Mouse (Mus musculus) heart, embryonic 13.5 days (tissue): ENCODE measurements at regions not wholly inside any gene's neighbourhood (a gene's known extent, or its start where the extent isn't known, plus 50 kb on each side); places are given as distances from the start of the nearest gene placed in this dataset.
"Not testable (repeated sequence)": the region's sequence is repeated elsewhere in the genome, so short reads cannot be mapped to it uniquely, and the experiment has no call there.

Source experiments
- ATAC-seq: fragments of 200-750 bp; cut with Nextera tagmentation; 2 replicates; pipeline ENCODE4 v1.8.0; 2017; ENCODE audit warnings: moderate TSS enrichment; ENCODE audit not compliant: insufficient number of reproducible peaks, low FRiP score, low TSS enrichment; ENCODE audit errors: extremely low read depth
- H3K27ac ChIP-seq: fragments of 300-500 bp; sonication (generic); replicated peaks from 2 replicates; pipeline ENCODE4 v1.5.1; 2015; ENCODE audit warnings: moderate library complexity, mild to moderate bottlenecking, inconsistent platforms
- H3K27me3 ChIP-seq: fragments of 300-500 bp; sonication (generic); replicated peaks from 2 replicates; pipeline ENCODE4 v1.6.1; 2015; ENCODE audit warnings: mild to moderate bottlenecking, inconsistent platforms
- H3K36me3 ChIP-seq: fragments of 300-500 bp; sonication (generic); 2 replicates; pipeline ENCODE4 v1.6.1; 2015; ENCODE audit warnings: mild to moderate bottlenecking, inconsistent platforms
- H3K4me1 ChIP-seq: fragments of 300-500 bp; sonication (generic); 2 replicates; pipeline ENCODE4 v1.6.1; 2015; ENCODE audit warnings: inconsistent platforms
- H3K4me2 ChIP-seq: fragments of 300-500 bp; sonication (generic); 2 replicates; pipeline ENCODE4 v1.6.1; 2015; ENCODE audit warnings: inconsistent platforms, mild to moderate bottlenecking, moderate library complexity
- H3K4me3 ChIP-seq: fragments of 300-500 bp; sonication (generic); 2 replicates; pipeline ENCODE4 v1.5.1; 2015; ENCODE audit warnings: moderate library complexity, mild to moderate bottlenecking, inconsistent platforms
- H3K9ac ChIP-seq: fragments of 300-500 bp; sonication (generic); 2 replicates; pipeline ENCODE4 v1.6.1; 2015; ENCODE audit warnings: inconsistent platforms, mild to moderate bottlenecking, moderate library complexity
- H3K9me3 ChIP-seq: fragments of 300-500 bp; sonication (generic); 2 replicates; pipeline ENCODE4 v1.6.1; 2016; ENCODE audit warnings: inconsistent platforms
- WGBS: fragments of 180-500 bp; shearing (Covaris S2); methylation state at CpG from one replicate; pipeline ENCODE4 v1.1.7; 2015; ENCODE audit warnings: mixed read lengths; 5-methylcytosine and 5-hydroxymethylcytosine counted together

DNA sequence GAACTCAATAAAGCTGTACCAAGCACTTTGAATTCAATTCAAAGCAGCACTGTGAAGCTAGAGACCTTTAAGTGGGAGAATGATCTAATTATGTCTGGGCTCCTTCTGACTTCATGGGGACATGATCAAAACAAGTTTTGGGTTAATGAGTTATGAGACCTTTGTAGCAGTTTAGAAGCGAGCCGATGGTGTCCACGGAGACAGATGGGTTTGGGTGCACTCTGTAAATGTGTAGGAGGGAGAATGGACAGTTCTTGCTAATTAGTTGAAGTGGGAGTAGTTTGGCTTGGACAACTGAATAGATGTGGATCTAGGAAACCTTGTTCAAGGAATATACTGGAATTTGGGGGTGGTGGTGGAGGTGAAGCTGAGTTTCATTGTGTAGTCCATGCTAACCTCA is 186.3 kb upstream of the Cldn34b3 start:
- no peaks in the 10 kb centered on the region for H3K4me1 ChIP-seq
- 79% methylated on average over 3 of the region's 3 CpGs for WGBS
- no peaks in the 10 kb centered on the region for H3K36me3 ChIP-seq
- H3K9ac ChIP-seq: no peak overlapping the region
- no peak for ATAC-seq
- H3K4me2 ChIP-seq: no peak overlapping the region
- H3K4me3 ChIP-seq: no peak overlapping the region
- H3K27me3 ChIP-seq: no peaks in the 10 kb centered on the region
- H3K27ac ChIP-seq: no peak overlapping the region
- no peaks in the 10 kb centered on the region for H3K9me3 ChIP-seq

DNA sequence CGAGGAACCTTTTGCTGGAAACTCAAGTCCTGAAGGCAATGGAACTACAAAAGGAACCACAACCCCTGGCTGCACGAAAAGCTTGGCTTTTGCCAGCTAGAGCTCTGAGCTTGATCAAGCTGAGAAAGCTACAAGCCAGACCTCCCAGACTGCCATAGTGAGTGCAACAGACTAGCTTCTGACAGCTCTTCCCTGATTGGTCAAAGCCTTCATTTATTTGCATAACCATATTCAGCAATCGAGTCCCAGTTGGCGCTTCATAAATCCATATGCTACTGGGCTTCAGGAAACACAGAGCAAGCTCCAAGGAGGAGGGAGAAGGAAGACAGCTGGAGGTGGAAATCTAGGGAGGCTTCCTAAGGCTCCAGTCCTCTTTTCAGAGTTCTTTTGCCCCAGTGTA is 181.4 kb upstream of the Cldn34b3 start:
- H3K4me2 ChIP-seq: no peak overlapping the region
- H3K9me3 ChIP-seq: no peaks in the 10 kb centered on the region
- ATAC-seq: no peak
- H3K27ac ChIP-seq: no peak overlapping the region
- no peak overlapping the region for H3K4me3 ChIP-seq
- H3K4me1 ChIP-seq: no peaks in the 10 kb centered on the region
- no peak overlapping the region for H3K9ac ChIP-seq
- no peaks in the 10 kb centered on the region for H3K36me3 ChIP-seq
- 57% methylated on average over 4 of the region's 4 CpGs for WGBS
- H3K27me3 ChIP-seq: no peaks in the 10 kb centered on the region

DNA sequence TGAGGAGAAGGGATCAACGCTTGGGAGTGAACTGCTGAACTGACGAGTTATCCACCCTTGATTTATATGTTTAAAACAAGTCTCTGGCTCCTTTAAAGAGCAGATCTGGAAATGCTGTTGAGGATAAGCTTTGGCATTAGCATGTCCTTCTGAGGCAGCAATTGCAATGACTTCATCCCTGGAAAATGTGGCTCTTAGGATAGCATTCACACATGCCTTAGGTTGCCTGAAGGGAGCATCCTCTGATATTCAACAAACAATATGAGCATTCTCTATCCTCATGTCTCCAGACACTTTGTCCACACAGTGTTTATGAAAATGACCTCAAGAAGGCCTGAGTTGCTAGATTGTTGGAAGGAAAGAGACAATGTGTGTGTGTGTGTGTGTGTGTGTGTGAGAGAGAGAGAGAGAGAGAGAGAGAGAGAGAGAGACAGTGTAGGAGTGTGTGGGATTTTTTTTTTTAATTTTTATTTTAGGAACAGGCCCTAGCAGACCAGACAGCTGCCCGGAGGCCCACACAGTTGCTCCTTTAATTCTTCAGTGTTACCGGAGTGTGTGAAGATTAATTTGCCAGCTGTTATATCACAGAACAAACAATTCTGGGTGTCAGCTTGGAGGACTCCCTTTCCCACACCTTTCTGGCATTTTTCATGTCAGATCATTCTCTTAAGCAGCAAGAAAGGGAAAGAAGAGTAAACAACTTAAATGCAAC is 153.2 kb upstream of the Cldn34b3 start:
- ATAC-seq: no peak
- Histone ChIP-seq H3K9me3 (no peaks in the 10 kb centered on the region), H3K4me2 (no peak overlapping the region), H3K4me1 (0 out of 2 replicates have a peak, but pooled peaks cover 5% of the 10 kb centered on the region), H3K27ac (peak overlapping the region; percentile 62), H3K27me3 (no peaks in the 10 kb centered on the region), H3K36me3 (no peaks in the 10 kb centered on the region), H3K9ac (no peak overlapping the region), H3K4me3 (no peak overlapping the region)
- WGBS: 28% methylated on average over 4 of the region's 4 CpGs

DNA sequence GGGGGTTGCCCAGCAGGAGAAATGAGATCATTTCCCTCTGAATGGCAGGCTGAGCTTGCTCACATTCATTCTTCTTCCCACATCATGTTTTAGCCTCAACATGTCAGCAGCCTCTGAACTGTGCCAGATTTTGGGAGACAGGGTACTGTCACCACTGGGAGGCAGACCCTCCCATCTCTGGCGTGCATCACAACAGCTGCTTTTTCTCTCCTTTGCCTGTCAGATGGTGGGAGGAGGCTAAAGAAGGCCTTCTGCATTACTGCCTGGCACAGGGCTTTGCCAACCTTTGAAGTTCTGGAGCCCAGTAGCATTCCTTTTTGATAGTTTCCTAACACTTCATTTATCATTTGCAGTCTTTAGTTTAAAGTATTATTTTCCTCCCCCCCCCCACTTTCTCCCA is 148.0 kb upstream of the Cldn34b3 start:
- WGBS: 14% methylated on average over 1 of the region's 1 CpGs
- H3K4me3 ChIP-seq: no peak overlapping the region
- ATAC-seq: no peak

DNA sequence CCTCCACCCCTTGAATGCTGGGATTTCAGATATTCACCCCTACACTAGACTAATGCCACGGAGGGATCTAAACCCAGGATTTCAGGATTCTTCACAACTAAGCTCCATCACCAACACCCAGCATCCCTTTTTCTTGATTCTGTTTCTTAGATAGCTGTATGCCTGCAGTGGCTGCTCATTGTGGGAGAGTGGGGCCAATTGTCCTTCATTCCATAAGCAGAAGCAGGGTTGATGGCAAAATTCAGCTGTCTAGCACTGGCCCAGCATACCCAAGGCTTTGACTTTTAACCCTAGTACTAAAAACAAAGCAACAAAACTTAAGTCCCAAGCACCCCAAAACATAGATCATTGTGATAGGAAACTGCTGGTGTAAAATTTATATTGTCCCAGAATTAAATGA is 147.5 kb upstream of the Cldn34b3 start:
- Histone ChIP-seq H3K4me2 (no peak overlapping the region), H3K36me3 (no peaks in the 10 kb centered on the region), H3K4me1 (peaks cover 11% of the 10 kb centered on the region; the same call in 1 of the 2 replicates), H3K9ac (no peak overlapping the region), H3K27me3 (no peaks in the 10 kb centered on the region), H3K4me3 (no peak overlapping the region), H3K9me3 (no peaks in the 10 kb centered on the region), H3K27ac (no peak overlapping the region)
- WGBS: 73% methylated on average over 1 of the region's 1 CpGs
- ATAC-seq: no peak

More for the DNA sequence above, 148.0 kb upstream of the Cldn34b3 start:
- Histone ChIP-seq H3K4me1 (peaks cover 9% of the 10 kb centered on the region; the same call in 1 of the 2 replicates), H3K27ac (no peak overlapping the region), H3K9me3 (no peaks in the 10 kb centered on the region), H3K4me2 (no peak overlapping the region), H3K27me3 (no peaks in the 10 kb centered on the region), H3K36me3 (no peaks in the 10 kb centered on the region), H3K9ac (no peak overlapping the region)

DNA sequence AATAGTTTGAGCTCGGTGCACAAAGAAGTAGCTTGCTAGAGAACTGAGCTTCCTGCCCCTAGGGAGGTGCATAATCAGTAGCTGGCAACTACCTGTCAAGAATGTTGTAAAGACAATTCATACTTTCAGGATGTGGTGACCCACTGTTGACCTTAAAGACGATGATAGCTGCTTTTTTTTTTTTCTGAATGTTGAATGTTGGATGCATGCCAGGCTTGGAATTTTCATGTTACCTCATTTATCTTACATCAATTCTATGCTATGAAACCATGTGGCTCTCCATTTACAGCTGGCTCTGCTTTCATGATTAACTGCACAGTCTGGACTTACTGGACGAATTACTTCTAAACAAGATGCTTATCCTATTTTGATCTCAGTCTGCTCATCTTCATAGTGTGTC is 143.2 kb upstream of the Cldn34b3 start:
- WGBS: 24% methylated on average over 3 of the region's 3 CpGs
- Histone ChIP-seq H3K36me3 (no peaks in the 10 kb centered on the region), H3K4me1 (peaks cover 25% of the 10 kb centered on the region), H3K27ac (no peak overlapping the region), H3K4me2 (no peak overlapping the region), H3K9ac (no peak overlapping the region), H3K9me3 (no peaks in the 10 kb centered on the region), H3K4me3 (no peak overlapping the region), H3K27me3 (no peaks in the 10 kb centered on the region)
- ATAC-seq: no peak

DNA sequence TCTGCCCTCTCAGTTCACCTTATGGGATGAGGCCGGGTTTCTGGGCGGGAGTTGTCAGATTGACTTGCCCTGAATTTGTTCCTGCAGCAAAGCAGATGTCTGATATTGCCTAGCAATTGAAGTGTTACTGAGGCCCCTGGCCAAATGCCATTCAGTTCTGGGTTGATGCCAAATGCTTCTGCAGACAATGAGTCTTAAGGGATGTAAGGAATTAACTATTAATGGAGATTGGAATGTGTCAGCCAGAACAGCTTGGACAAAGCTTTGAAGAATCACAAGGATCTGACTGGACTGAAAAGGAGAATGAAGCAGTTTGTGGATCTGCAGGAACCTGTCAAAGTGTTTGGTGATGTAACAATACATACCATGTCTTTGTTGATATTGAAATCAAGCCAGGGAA is 140.7 kb upstream of the Cldn34b3 start:
- no peak overlapping the region for H3K4me3 ChIP-seq
- H3K27me3 ChIP-seq: no peaks in the 10 kb centered on the region
- no peaks in the 10 kb centered on the region for H3K36me3 ChIP-seq
- no peaks in the 10 kb centered on the region for H3K9me3 ChIP-seq
- H3K4me2 ChIP-seq: peak overlapping the region; percentile 7; the same call in 1 of the 2 replicates
- H3K9ac ChIP-seq: no peak overlapping the region
- 14% methylated on average over 2 of the region's 2 CpGs for WGBS
- peak overlapping the region; percentile 58; the same call in 1 of the 2 replicates for H3K27ac ChIP-seq
- ATAC-seq: no peak
- H3K4me1 ChIP-seq: peaks cover 24% of the 10 kb centered on the region

DNA sequence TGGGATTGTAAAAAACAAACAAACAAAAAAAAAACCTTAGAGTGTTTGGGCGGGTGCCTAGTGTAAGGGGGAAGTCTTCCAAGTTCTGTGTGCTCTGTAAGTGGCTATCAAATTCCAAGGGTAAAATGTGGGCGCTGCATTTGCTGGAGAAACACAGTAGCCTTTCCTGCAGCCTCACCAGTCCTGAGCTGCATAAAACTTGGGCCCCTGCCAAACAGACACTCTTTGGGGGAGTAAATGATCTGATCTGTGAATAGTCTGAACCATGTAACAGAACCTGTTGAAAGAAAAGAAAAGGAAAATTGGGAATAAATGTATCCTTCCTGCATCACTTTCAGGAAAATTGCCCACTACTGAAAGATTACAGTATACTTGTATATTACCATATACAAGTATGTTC is 126.4 kb upstream of the Cldn34b3 start:
- H3K9ac ChIP-seq: no peak overlapping the region
- no peak overlapping the region for H3K27ac ChIP-seq
- H3K27me3 ChIP-seq: no peaks in the 10 kb centered on the region
- ATAC-seq: no peak
- H3K4me1 ChIP-seq: no peaks in the 10 kb centered on the region
- no peaks in the 10 kb centered on the region for H3K9me3 ChIP-seq
- no peak overlapping the region for H3K4me3 ChIP-seq
- no peaks in the 10 kb centered on the region for H3K36me3 ChIP-seq
- 26% methylated on average over 2 of the region's 2 CpGs for WGBS
- no peak overlapping the region for H3K4me2 ChIP-seq

DNA sequence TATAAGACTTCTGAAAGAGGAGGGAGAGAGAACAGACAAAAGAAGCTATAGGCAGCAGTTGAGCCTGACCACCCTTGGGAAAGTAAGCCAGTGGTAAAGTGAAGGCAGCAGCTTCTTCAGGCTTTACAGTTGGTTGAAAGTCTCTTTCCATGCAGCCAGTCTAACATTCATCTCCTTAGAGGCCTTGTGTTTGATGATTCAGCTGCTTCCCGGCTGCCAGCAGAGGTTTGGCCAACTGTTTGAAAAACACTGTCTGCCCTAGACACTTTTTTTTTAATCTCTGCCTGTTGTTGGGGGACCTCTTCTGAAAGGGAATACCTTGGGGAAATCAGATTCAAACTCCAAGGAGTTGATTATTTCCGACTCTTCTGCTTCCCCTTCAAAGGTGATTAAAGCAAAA is 123.1 kb upstream of the Cldn34b3 start:
- no peak for ATAC-seq
- WGBS: 72% methylated on average over 2 of the region's 2 CpGs
- Histone ChIP-seq H3K4me3 (no peak overlapping the region), H3K4me1 (no peaks in the 10 kb centered on the region), H3K9me3 (no peaks in the 10 kb centered on the region), H3K27ac (no peak overlapping the region), H3K27me3 (no peaks in the 10 kb centered on the region), H3K9ac (no peak overlapping the region), H3K36me3 (no peaks in the 10 kb centered on the region), H3K4me2 (no peak overlapping the region)

DNA sequence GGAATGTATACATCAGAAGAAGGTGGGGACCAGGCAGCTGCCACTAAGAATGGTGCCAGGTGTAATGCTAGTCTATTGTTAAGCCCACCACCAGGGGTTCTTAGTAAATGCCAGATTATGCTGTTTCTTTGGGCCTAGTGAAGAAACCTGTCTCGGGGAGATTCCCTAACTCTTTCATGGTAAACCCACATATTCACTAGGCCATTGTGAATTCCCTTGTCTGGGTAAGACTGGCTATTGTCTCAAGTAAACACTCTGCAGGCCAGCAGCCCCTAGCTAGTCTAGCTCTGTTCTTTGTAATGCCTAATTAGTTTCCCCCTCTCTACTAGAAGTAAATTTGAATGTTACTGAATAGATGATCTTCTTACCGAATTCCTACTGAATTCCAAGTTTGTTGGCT is 89.3 kb upstream of the Cldn34b3 start:
- H3K4me3 ChIP-seq, H3K4me1 ChIP-seq, H3K4me2 ChIP-seq, H3K9ac ChIP-seq, H3K27ac ChIP-seq, H3K9me3 ChIP-seq, ATAC-seq, H3K36me3 ChIP-seq, H3K27me3 ChIP-seq: not testable (repeated sequence)
- WGBS: 64% methylated on average over 2 of the region's 2 CpGs

DNA sequence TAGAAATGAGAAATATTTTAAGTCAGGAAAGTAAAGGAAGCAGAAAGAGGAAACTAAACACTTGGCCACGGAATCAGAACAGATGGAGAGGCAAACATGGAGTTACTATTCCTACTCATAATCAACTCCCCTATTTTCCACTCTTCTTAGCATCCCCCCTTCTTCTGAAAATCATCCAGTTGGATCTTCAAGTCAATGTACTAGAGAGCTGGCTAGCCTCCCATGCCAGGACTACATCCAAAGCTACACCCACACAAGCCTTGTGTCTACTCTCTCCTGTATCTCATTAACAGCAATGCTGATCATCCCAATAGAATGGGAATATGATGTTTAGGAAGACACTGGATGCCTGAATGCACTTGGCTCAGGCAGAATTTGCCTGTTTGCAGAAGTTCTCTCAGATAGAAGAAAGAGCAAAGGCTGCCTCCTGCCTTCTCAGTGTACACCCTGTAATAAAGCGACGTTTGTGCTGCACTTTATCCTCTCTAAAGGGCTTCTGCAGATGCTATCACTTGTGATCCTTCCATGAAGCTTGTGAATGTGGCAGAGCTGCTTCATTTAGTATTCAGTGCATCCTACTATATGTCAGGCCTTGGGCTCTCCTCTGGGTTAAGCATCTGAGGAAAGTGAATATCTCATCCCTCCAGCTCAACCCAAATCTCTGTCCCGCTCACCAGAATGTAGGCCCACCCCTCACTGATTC is 82.5 kb upstream of the Cldn34b3 start:
- no peak for ATAC-seq
- H3K36me3 ChIP-seq: no peaks in the 10 kb centered on the region
- 74% methylated on average over 4 of the region's 4 CpGs for WGBS
- H3K4me2 ChIP-seq: no peak overlapping the region
- H3K4me1 ChIP-seq: no peaks in the 10 kb centered on the region
- H3K27ac ChIP-seq: no peak overlapping the region
- H3K27me3 ChIP-seq: no peaks in the 10 kb centered on the region
- H3K9me3 ChIP-seq: no peaks in the 10 kb centered on the region
- H3K4me3 ChIP-seq: no peak overlapping the region
- H3K9ac ChIP-seq: no peak overlapping the region

DNA sequence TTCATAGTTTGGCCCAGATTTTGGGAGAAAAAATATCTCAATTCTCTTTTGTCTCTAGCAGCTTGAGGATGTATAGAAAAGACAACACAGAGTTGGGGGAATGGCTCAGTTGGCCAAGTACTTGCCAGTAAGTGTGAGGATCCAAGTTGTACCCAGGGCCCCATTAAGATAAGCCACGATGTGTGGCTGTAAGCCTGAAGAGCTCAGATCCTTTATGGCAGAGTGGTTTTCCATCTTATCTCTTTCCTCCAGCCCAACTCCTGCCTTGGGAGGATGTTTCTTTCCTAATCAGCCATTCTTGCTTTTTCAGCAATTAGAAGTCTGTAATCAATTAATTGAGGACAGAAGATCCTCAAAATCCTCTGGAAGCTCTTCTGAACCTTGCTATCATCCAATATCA is 63.5 kb upstream of the Cldn34b3 start:
- no peak overlapping the region for H3K4me3 ChIP-seq
- WGBS: 18% methylated on average over 1 of the region's 1 CpGs
- no peaks in the 10 kb centered on the region for H3K9me3 ChIP-seq
- H3K4me2 ChIP-seq: no peak overlapping the region
- no peak overlapping the region for H3K9ac ChIP-seq
- no peaks in the 10 kb centered on the region for H3K4me1 ChIP-seq
- no peak overlapping the region for H3K27ac ChIP-seq
- no peaks in the 10 kb centered on the region for H3K27me3 ChIP-seq
- no peaks in the 10 kb centered on the region for H3K36me3 ChIP-seq
- ATAC-seq: no peak
